Mouse (Mus musculus): ENCODE data around the gene Tex30. TPM values are rescaled to one million over a fixed set of nuclear protein-coding genes. Genes with fewer than 3 reads are reported as not detected.

The Tex30 gene
- polyA plus RNA-seq, 1 experiment: not detected

GRCm38 (mm10) chr1:44119201-44120073 lies 17.2 kb upstream of the Tex30 start:
- H3K4me1 ChIP-seq (ENCODE audit: control insufficient read depth, insufficient read depth, low read length): no peaks in the 10 kb centered on the region
- H3K27ac ChIP-seq (ENCODE audit: insufficient read depth, low read depth, low read length): peak overlapping the region; percentile 94
- peak; percentile 54 for TF ChIP-seq POLR2A (IDR thresholded peaks at IDR 0.05; ENCODE audit: insufficient read depth, low read depth, low read length)
- no peak for TF ChIP-seq CTCF (IDR thresholded peaks at IDR 0.05; ENCODE audit: insufficient read depth, low read depth, low read length)
- under 1% methylated on average over 42 of the region's 43 CpGs for WGBS
- peak overlapping the region; percentile 93 for H3K4me3 ChIP-seq (ENCODE audit: insufficient read depth, low read depth, low read length)

- Histone ChIP-seq H3K4me3 (ENCODE audit: insufficient read depth, low read depth, low read length) (peak within 1 kb of the TSS; percentile 93), H3K4me1 (ENCODE audit: control insufficient read depth, insufficient read depth, low read length) (no peaks in the 10 kb centered on the region), H3K27ac (ENCODE audit: insufficient read depth, low read depth, low read length) (peak within 1 kb of the TSS; percentile 94)
- under 1% methylated on average over 39 of the region's 39 CpGs for WGBS
- TF ChIP-seq POLR2A (IDR thresholded peaks at IDR 0.05; ENCODE audit: insufficient read depth, low read depth, low read length): no peak; the same call in 1 of the 2 replicates
- no peak for TF ChIP-seq CTCF (IDR thresholded peaks at IDR 0.05; ENCODE audit: insufficient read depth, low read depth, low read length)
Measured at GRCm38 (mm10) chr1:44118239-44119054, 16.2 kb upstream of the Tex30 start, which contains the start of the genes Kdelc1 and Bivm. Gene Kdelc1, minus strand, starts transcription at chr1:44118808. Gene Bivm, plus strand, starts transcription at chr1:44118957.

- TF ChIP-seq CTCF (IDR thresholded peaks at IDR 0.05; ENCODE audit: insufficient read depth, low read depth, low read length): no peak
- no peak for TF ChIP-seq POLR2A (IDR thresholded peaks at IDR 0.05; ENCODE audit: insufficient read depth, low read depth, low read length)
- no peak overlapping the region for H3K27ac ChIP-seq (ENCODE audit: insufficient read depth, low read depth, low read length)
- H3K4me1 ChIP-seq (ENCODE audit: control insufficient read depth, insufficient read depth, low read length): no peaks in the 10 kb centered on the region
- no peak overlapping the region for H3K4me3 ChIP-seq (ENCODE audit: insufficient read depth, low read depth, low read length)
Measured at GRCm38 (mm10) chr1:44117571-44117970, 15.3 kb upstream of the Tex30 start.

GRCm38 (mm10) chr1:44102939-44103338 lies 698 bp upstream of the Tex30 start:
- Histone ChIP-seq H3K4me1 (ENCODE audit: control insufficient read depth, insufficient read depth, low read length) (0 out of 2 replicates have a peak, but pooled peaks cover 3% of the 10 kb centered on the region), H3K27ac (ENCODE audit: insufficient read depth, low read depth, low read length) (no peak overlapping the region), H3K4me3 (ENCODE audit: insufficient read depth, low read depth, low read length) (no peak overlapping the region)
- 14% methylated on average over 5 of the region's 5 CpGs for WGBS
- TF ChIP-seq POLR2A (IDR thresholded peaks at IDR 0.05; ENCODE audit: insufficient read depth, low read depth, low read length): no peak
- no peak for TF ChIP-seq CTCF (IDR thresholded peaks at IDR 0.05; ENCODE audit: insufficient read depth, low read depth, low read length)

GRCm38 (mm10) chr1:44101448-44102225 lies 604 bp downstream of the Tex30 start:
- 0 out of 2 replicates have a peak, but pooled peaks cover 3% of the 10 kb centered on the region for H3K4me1 ChIP-seq (ENCODE audit: control insufficient read depth, insufficient read depth, low read length)
- no peak overlapping the region for H3K27ac ChIP-seq (ENCODE audit: insufficient read depth, low read depth, low read length)
- under 1% methylated on average over 55 of the region's 55 CpGs for WGBS
- H3K4me3 ChIP-seq (ENCODE audit: insufficient read depth, low read depth, low read length): peak overlapping the region; percentile 77
- TF ChIP-seq CTCF (IDR thresholded peaks at IDR 0.05; ENCODE audit: insufficient read depth, low read depth, low read length): no peak
- no peak for TF ChIP-seq POLR2A (IDR thresholded peaks at IDR 0.05; ENCODE audit: insufficient read depth, low read depth, low read length)

- H3K4me1 ChIP-seq (ENCODE audit: control insufficient read depth, insufficient read depth, low read length): no peaks in the 10 kb centered on the region
- WGBS: 0% methylated on average over 1 of the region's 1 CpGs
- no peak overlapping the region for H3K27ac ChIP-seq (ENCODE audit: insufficient read depth, low read depth, low read length)
- no peak overlapping the region for H3K4me3 ChIP-seq (ENCODE audit: insufficient read depth, low read depth, low read length)
- no peak for TF ChIP-seq CTCF (IDR thresholded peaks at IDR 0.05; ENCODE audit: insufficient read depth, low read depth, low read length)
- TF ChIP-seq POLR2A (IDR thresholded peaks at IDR 0.05; ENCODE audit: insufficient read depth, low read depth, low read length): no peak
Measured at GRCm38 (mm10) chr1:44064625-44065024, 37.6 kb downstream of the Tex30 start.

GRCm38 (mm10) chr1:44063439-44063838 lies 38.8 kb downstream of the Tex30 start:
- H3K27ac ChIP-seq (ENCODE audit: insufficient read depth, low read depth, low read length): no peak overlapping the region
- H3K4me1 ChIP-seq (ENCODE audit: control insufficient read depth, insufficient read depth, low read length): no peaks in the 10 kb centered on the region
- no peak overlapping the region for H3K4me3 ChIP-seq (ENCODE audit: insufficient read depth, low read depth, low read length)
- 96% methylated on average over 6 of the region's 6 CpGs for WGBS
- TF ChIP-seq CTCF (IDR thresholded peaks at IDR 0.05; ENCODE audit: insufficient read depth, low read depth, low read length) (no peak), POLR2A (IDR thresholded peaks at IDR 0.05; ENCODE audit: insufficient read depth, low read depth, low read length) (no peak)

GRCm38 (mm10) chr1:44061836-44062235 lies 40.4 kb downstream of the Tex30 start, which contains the start of gene Gm8251:
Gene Gm8251, minus strand, starts transcription at chr1:44061936.
- H3K27ac ChIP-seq (ENCODE audit: insufficient read depth, low read depth, low read length): no peak within 1 kb of the TSS
- 87% methylated on average over 2 of the region's 2 CpGs for WGBS
- H3K4me1 ChIP-seq (ENCODE audit: control insufficient read depth, insufficient read depth, low read length): no peaks in the 10 kb centered on the region
- no peak for TF ChIP-seq POLR2A (IDR thresholded peaks at IDR 0.05; ENCODE audit: insufficient read depth, low read depth, low read length)
- TF ChIP-seq CTCF (IDR thresholded peaks at IDR 0.05; ENCODE audit: insufficient read depth, low read depth, low read length): no peak
- no peak within 1 kb of the TSS for H3K4me3 ChIP-seq (ENCODE audit: insufficient read depth, low read depth, low read length)

All from olfactory bulb, adult 2 months (tissue).